Mouse (Mus musculus) monocyte, adult 2 months (primary cell): ENCODE data around the gene Atp2b4.
"Not testable (repeated sequence)": the region's sequence is repeated elsewhere in the genome, so short reads cannot be mapped to it uniquely, and the experiment has no call there.

Experiments used
- DNase-seq, 2 experiments: peaks; one replicate each; pipeline ENCODE4 v3.0.0; 2022; ENCODE audit warnings: low spot score in 2 of 2, low read depth in 1 of 2

Gene Atp2b4

DNA sequence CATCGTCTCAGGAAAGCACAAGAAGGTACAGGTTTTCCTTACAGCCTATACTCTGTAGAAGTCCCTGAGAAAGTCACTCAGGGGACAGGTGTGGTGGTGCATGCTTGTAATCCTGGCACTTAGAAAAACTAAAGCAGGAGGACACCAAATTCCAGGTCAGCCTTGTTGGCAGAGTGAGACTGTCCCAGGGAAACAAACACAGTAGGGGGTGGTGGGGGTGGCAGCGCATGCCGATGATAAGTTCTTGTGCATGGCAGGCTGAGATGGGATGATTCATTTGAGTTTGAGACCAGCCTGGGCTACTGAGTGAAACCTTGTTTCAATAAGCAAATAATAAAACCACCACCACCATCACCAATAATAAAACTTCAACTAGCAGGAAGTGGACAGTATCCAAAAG lies 49.2 kb downstream of the Atp2b4 start:
- DNase-seq: no peak

- no peak for DNase-seq
Observed at GRCm38 (mm10) chr1:133749954-133750353, 50.9 kb downstream of the Atp2b4 start.

GRCm38 (mm10) chr1:133745078-133745495 lies 55.8 kb downstream of the Atp2b4 start:
- DNase-seq: no peak

GRCm38 (mm10) chr1:133744609-133745008 lies 56.2 kb downstream of the Atp2b4 start:
- DNase-seq: no peak

DNA sequence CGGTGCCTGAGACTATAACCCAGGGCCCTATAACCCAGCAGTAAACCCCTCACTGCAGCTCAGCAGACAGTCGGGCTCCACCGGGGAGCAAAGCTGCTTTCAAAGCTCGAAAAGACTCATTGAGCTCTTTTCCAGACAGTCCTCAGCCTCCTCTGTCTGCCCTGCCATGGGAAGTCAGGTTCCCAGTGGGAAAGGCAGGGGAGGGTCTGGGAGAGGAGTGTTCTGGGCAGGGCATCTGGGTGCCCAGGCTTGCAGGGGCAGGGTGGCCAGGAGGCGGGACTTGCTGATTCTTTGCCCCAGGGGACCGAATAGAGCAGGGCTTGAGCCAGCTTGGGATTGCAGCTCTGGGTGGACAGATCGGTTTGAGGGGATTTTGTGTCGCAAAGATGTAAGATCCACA lies 58.3 kb downstream of the Atp2b4 start:
- no peak for DNase-seq

GRCm38 (mm10) chr1:133741881-133742434 lies 58.9 kb downstream of the Atp2b4 start:
- DNase-seq: no peak

DNA sequence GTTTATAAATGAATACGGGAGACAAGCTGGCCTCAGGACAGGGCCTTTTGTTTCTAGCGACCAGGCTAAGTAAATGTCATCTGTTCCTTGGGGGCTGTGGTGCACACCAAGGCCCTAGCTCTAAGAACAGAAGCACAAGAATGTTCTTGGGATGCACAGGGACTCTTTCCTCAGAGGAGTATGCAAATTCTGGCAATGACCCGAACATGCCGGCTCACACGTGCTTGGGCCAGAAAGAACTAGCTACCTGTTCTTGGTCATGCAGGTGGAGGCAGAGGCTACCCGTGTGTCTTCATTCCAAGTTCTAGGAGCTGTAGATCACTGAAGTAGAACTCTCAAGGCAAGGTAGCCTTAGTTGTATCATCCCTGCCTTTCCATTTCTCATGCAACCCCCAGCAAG lies 59.7 kb downstream of the Atp2b4 start:
- no peak for DNase-seq

DNA sequence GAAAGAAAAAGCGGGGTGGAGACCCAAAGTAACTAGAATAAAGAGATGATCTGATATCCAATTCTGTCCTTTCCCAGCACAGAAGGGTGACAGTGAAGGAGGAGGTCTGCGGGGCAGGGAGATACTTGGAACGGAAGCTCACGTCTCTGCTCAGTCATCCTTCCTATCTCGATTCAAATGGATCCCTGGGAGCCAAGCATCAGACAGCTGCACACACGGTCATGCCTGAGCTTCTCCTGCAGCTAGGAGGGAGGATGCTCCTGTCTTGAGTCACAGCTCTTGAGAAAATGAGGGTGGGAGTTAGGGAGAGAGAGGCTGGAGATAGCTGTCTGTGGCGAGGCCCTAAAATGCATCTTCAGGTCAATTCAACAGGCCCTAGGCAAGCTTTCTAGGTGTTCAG lies 64.2 kb downstream of the Atp2b4 start:
- DNase-seq: no peak

DNA sequence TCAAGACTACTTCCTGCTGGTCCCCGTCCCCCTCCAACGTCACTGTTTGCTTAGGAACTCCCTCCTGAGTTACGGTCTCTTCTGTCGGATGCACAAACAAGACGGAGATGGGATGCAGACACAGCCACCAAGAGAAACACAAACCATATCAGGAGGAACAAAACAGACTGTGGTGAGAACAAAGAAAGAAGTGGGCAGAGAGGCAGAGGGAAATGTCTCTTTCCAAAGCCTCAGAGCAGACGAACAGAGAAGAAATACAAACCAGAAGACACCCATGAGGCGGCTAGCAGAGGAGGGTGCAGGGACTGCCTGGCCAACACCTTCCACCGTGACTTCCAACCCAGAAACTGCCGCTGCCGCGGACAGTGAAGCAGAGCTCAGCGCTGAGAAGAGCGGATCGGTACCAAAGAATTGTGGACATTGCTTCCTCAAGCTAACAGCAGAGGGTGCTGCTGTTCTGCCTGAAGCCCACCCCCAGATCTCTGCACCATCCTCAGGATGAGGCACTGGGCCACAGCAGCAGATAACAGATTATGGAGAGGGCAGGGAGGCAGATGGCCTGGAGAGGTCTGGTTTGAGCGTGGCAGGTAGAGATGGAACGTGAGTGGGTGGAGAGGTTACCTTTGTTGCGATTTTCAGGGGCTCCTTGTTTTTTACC lies 64.7 kb downstream of the Atp2b4 start:
- DNase-seq: no peak

DNA sequence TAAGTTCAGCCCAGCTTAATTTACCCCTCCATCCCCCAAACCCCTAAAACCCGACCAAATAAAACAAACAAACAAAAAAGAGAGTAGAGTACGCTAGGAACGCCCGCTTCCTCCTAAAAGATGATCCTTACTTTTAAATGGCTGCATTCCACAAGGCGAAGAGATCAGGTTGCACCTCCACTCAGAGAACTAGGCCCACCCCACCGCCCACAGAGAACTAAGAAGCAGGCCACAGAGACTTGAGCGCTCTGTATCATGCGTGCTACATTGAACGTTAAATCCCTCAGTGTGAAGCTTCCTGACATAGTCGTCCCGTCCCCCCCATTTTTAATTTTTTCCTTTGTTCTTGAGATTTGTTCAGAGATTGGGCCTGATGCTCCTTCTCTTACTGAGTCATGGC lies 68.0 kb downstream of the Atp2b4 start:
- no peak for DNase-seq

- DNase-seq: no peak
Observed at GRCm38 (mm10) chr1:133728339-133728738, 72.5 kb downstream of the Atp2b4 start.

DNA sequence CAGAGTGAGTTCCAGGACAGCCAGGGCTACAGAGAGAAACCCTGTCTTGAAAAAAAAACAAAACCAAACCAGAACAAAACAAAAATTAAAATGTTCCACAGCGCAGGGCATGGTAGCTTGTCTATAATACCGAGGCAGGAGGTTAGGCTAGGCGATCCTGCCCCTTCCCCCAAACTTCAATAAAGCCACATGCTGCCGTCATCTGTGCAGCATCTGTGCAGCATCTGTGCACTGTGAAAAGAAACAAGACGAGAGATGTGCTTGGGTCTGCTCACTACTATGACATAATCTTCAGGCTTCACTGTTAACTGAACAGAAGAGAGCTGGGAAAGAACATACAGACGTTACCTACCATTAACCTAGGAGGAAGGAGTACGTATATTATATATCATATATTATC lies 80.5 kb downstream of the Atp2b4 start:
- no peak for DNase-seq

- no peak for DNase-seq
Observed at GRCm38 (mm10) chr1:133718786-133719185, 82.1 kb downstream of the Atp2b4 start.

- no peak for DNase-seq
Observed at GRCm38 (mm10) chr1:133718296-133718695, 82.5 kb downstream of the Atp2b4 start.

- no peak for DNase-seq
Observed at GRCm38 (mm10) chr1:133716464-133716863, 84.4 kb downstream of the Atp2b4 start.

GRCm38 (mm10) chr1:133715191-133715590 lies 85.7 kb downstream of the Atp2b4 start:
- DNase-seq: no peak

DNA sequence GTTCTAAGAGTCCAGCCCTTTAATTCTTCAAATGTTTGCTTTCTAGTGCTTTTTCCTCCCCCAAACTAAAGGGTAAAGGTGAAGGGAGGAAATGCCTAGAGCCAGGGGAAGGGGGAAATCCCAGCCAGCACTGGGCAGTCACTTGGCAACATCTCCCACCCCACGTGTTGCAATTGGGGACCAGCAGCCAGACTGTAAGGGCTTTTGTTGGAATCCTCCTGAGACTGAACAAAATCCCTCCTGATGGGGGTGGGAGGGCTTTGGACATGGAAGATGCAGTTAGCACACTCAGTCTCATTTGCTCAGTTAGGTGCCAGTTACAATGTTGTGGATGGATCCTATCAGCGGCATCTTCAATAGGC lies 87.9 kb downstream of the Atp2b4 start:
- no peak for DNase-seq

DNA sequence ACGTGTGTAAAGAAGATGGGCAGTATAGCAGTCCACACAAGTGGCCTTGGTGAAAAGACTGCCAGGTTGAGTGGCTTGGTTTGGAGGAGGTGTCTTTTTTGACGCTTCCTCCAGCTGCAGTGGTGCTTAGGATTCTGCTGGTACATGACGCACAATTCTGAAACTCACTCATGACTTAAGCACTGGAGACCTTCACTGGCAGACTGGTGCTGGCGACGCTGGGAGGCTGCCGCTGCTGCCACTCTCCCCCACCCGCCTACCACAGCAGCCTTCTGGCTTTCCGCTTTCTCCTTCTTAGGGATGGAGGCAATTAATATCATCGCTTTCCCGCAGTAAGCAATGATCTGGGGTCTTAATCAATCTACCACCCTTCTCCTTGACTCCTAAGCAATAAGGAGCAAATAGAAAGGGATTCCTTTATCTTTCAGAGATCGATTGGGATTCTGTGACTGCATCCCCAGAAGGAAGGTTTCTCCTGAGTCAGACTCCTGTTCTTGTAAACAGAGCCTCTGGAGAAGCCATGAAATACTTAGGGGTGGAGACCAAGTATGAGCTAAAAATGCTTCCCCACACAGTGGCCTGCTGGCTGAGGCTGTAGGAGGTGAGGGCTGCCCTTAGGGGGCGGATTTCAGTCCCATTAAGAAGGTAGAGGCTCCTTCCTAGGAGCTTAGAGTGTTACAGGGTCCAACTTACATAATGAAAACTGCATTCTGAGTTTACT lies 88.4 kb downstream of the Atp2b4 start:
- no peak for DNase-seq

DNA sequence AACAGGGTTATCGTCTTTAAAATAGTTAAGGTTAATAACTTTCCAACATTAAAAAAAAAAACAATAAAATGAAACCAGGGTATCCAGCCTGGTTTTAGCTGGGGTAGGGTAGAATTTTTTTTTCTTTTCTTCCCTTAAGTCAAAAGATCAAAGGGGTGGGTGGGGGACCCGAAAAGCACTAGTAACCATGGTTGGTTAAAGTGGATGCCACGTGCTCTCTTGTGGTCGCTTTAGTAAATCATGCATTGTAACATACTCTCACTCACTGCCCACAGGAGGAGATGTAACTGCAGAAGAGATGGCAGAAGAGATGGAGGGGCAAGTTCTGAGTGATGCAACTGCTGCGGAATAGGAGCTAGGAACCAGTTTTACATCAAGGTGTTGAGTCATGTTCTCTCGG lies 89.5 kb downstream of the Atp2b4 start:
- DNase-seq: no peak

DNA sequence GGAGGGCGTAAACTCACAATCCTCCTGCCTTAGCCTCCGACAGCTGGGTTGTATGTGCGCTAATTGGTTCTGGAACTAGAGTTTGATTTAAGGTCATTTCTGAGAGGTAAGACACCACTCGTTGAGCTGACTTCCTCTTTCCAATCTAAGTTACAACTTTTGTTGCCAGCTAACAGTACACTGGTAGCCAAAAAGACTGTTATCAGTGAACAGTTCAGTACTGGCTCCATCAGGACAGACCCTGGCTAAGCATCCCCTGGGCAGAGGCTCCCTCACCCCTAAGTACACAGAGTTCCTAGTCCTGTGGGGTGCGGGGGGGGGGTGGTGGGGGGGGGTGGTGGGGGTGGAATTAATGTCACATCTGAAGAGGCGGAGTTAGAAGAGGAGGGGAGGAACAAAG lies 89.9 kb downstream of the Atp2b4 start:
- no peak for DNase-seq

DNA sequence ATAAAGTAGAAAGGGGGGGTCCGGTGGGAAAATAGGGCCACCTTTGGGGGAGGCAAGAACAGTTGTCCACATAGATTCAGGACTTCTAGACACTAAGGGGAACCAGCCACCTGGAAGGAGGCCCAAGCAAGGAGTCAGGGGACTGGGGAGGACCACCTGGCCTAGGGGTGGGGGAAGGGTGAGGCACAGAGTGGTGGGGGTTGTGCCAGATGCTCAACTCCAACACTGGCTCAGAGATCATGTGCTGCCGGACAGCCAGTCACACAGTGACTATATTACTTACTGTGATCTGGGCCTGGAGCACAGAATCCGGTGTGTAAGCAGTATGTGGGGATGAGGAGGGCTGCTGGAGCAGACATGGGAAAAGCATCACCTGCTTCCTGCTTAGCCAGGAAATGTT lies 91.5 kb downstream of the Atp2b4 start:
- no peak for DNase-seq

- not testable (repeated sequence) for DNase-seq
Observed at GRCm38 (mm10) chr1:133701824-133702223, 99.0 kb downstream of the Atp2b4 start.
